Mouse (Mus musculus): ENCODE measurements around the gene Abhd16a. TPM values are rescaled to one million over a fixed set of nuclear protein-coding genes. Genes with fewer than 3 reads are reported as not detected.

Abhd16a gene
- polyA plus RNA-seq, 1 experiment from 2014 or later, result 49.3 TPM

DNA sequence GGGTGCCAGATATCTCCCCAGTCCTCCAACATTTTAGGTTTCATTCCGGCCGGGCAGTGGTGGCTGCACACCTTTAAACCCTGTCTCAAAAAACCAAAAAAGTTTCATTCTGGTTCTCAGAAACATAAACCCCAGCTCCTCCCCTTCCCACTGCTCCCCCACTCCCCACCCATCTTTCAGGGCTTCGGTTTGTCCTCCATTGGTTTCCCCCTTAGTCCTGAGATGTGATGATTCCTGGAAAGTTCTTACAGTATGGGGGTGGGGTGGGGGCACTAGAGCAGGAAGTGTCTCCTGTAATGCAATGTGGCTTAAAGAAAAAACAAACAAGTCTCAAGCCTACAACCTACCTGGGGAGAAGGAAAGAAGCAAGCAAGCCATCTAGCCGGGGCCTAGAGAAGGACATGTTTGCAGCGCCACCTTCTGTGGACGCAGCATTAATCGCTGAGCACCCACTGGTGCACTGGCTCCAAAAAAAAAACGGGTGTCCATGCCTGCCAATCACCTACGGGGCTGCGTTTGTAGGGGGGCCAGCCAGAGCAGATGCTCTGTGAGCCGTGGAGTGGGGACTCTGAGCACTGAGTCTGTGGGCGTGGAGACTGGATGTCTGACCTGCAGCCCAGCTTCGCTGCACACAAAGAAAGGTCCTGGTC, 16.8 kb downstream of the Abhd16a start:
- TF ChIP-seq CTCF (IDR thresholded peaks at IDR 0.05; ENCODE audit: low read depth) (peak; percentile 79), EP300 (IDR thresholded peaks at IDR 0.05; ENCODE audit: low read depth) (no peak)
- no peaks in the 10 kb centered on the region for H3K27me3 ChIP-seq (ENCODE audit: insufficient read depth, low read length)
- H3K9me3 ChIP-seq (ENCODE audit: low read length), result no peaks in the 10 kb centered on the region
- DNase-seq, result peak; percentile 53
- no peak for ATAC-seq
- H3K4me2 ChIP-seq (ENCODE audit: low read depth, low read length), result peak overlapping the region; percentile 40; the same call in 1 of the 2 replicates
- peaks cover 17% of the 10 kb centered on the region for H3K36me3 ChIP-seq (replicated peaks; ENCODE audit: insufficient read depth, low read length)
- WGBS (ENCODE audit: insufficient replicate concordance), result 24% methylated on average over 13 of the region's 13 CpGs
- peak overlapping the region; percentile 48; the same call in 1 of the 2 replicates for H3K27ac ChIP-seq (ENCODE audit: low read depth)
- no peak overlapping the region for H3K9ac ChIP-seq (replicated peaks)
- peaks cover 38% of the 10 kb centered on the region for H3K4me1 ChIP-seq (ENCODE audit: insufficient read depth)
- no peak overlapping the region for H3K4me3 ChIP-seq (ENCODE audit: low read depth, low read length)

DNA sequence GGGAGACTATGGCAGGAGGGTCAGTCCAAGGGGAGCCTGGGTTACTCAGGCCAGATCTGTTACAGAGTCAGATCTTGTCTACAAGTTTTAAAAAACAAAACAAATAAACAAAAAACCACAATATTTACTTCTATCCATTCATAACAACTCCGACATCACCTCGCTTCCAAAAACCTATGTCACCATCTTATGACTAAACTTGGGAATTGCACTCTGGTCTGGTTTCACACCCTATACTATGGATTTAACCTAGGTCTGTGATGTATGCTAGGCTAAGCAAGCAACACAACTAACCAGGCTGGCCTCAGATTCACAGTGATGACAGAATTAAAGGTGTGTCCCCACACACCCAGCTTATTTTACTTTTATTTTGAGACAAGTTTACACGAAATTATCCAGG, 17.5 kb downstream of the Abhd16a start:
- TF ChIP-seq EP300 (IDR thresholded peaks at IDR 0.05; ENCODE audit: low read depth), result no peak
- no peak for TF ChIP-seq CTCF (IDR thresholded peaks at IDR 0.05; ENCODE audit: low read depth)
- Histone ChIP-seq H3K4me2 (ENCODE audit: low read depth, low read length) (no peak overlapping the region), H3K9ac (replicated peaks) (no peak overlapping the region), H3K36me3 (replicated peaks; ENCODE audit: insufficient read depth, low read length) (peaks cover 10% of the 10 kb centered on the region), H3K4me1 (ENCODE audit: insufficient read depth) (peaks cover 38% of the 10 kb centered on the region), H3K27me3 (ENCODE audit: insufficient read depth, low read length) (no peaks in the 10 kb centered on the region), H3K9me3 (ENCODE audit: low read length) (no peaks in the 10 kb centered on the region), H3K27ac (ENCODE audit: low read depth) (no peak overlapping the region), H3K4me3 (ENCODE audit: low read depth, low read length) (no peak overlapping the region)
- ATAC-seq, result no peak
- DNase-seq, result no peak
- 65% methylated on average over 3 of the region's 3 CpGs for WGBS (ENCODE audit: insufficient replicate concordance)

DNA sequence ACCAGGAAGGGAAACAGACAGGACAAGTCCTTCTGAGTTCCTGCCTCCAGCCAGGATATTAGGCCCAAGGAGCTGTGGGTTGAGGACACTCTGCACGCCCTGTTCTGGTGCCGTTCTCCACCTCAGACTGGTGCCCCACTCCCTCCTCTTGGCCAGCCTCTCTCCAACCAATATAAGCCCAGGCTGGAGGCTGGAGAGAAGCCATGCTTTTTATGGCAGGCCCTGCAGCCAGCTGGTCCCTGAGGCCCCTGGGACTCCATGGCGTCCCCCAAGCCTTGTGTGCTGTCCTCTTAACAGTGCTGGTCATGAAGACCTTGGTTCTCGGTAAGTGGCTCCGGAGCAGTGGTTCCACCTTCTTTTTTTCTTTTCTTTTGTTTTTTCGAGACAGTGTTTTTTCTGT, 19.0 kb downstream of the Abhd16a start, which contains the start of gene Ly6g5c:
Gene Ly6g5c, plus strand, starts transcription at position 183 of the 400 bp plus-strand sequence.
- H3K9me3 ChIP-seq (ENCODE audit: low read length), result no peaks in the 10 kb centered on the region
- H3K4me3 ChIP-seq (ENCODE audit: low read depth, low read length), result no peak within 1 kb of the TSS
- TF ChIP-seq CTCF (IDR thresholded peaks at IDR 0.05; ENCODE audit: low read depth) (no peak), EP300 (IDR thresholded peaks at IDR 0.05; ENCODE audit: low read depth) (no peak)
- no peak within 1 kb of the TSS for H3K27ac ChIP-seq (ENCODE audit: low read depth)
- H3K4me1 ChIP-seq (ENCODE audit: insufficient read depth), result peaks cover 28% of the 10 kb centered on the region
- WGBS (ENCODE audit: insufficient replicate concordance), result 80% methylated on average over 6 of the region's 6 CpGs
- no peak within 1 kb of the TSS for H3K9ac ChIP-seq (replicated peaks)
- ATAC-seq (no peak), DNase-seq (no peak)
- no peaks in the 10 kb centered on the region for H3K27me3 ChIP-seq (ENCODE audit: insufficient read depth, low read length)
- H3K4me2 ChIP-seq (ENCODE audit: low read depth, low read length), result no peak within 1 kb of the TSS
- no peaks in the 10 kb centered on the region for H3K36me3 ChIP-seq (replicated peaks; ENCODE audit: insufficient read depth, low read length)

DNA sequence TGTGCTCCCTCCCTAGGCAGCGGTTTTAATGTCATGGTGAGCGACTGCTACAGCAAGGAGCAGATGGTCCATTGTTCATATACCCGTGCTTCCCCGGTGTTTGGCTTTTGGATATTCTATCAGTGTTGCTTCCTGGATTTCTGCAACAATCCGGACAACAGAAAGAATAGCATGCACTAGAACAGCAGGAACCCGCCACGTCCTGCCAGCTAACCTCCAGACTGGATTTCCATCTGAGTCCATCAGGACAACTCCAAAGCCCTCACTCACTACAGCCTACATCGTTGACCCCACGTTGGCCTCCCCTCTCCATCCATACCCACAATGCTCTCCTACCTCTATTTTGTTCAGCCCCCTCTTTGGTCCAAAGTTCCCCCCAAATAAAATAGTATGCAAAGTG, 22.7 kb downstream of the Abhd16a start:
- ATAC-seq, result no peak
- WGBS (ENCODE audit: insufficient replicate concordance), result 63% methylated on average over 9 of the region's 9 CpGs
- TF ChIP-seq CTCF (IDR thresholded peaks at IDR 0.05; ENCODE audit: low read depth), result no peak
- no peak for TF ChIP-seq EP300 (IDR thresholded peaks at IDR 0.05; ENCODE audit: low read depth)
- Histone ChIP-seq H3K9ac (replicated peaks) (no peak overlapping the region), H3K4me2 (ENCODE audit: low read depth, low read length) (no peak overlapping the region), H3K4me1 (ENCODE audit: insufficient read depth) (no peaks in the 10 kb centered on the region), H3K9me3 (ENCODE audit: low read length) (no peaks in the 10 kb centered on the region), H3K27ac (ENCODE audit: low read depth) (no peak overlapping the region), H3K36me3 (replicated peaks; ENCODE audit: insufficient read depth, low read length) (peaks cover 15% of the 10 kb centered on the region; the same call in 1 of the 2 replicates), H3K4me3 (ENCODE audit: low read depth, low read length) (no peak overlapping the region), H3K27me3 (ENCODE audit: insufficient read depth, low read length) (no peaks in the 10 kb centered on the region)
- no peak for DNase-seq

DNA sequence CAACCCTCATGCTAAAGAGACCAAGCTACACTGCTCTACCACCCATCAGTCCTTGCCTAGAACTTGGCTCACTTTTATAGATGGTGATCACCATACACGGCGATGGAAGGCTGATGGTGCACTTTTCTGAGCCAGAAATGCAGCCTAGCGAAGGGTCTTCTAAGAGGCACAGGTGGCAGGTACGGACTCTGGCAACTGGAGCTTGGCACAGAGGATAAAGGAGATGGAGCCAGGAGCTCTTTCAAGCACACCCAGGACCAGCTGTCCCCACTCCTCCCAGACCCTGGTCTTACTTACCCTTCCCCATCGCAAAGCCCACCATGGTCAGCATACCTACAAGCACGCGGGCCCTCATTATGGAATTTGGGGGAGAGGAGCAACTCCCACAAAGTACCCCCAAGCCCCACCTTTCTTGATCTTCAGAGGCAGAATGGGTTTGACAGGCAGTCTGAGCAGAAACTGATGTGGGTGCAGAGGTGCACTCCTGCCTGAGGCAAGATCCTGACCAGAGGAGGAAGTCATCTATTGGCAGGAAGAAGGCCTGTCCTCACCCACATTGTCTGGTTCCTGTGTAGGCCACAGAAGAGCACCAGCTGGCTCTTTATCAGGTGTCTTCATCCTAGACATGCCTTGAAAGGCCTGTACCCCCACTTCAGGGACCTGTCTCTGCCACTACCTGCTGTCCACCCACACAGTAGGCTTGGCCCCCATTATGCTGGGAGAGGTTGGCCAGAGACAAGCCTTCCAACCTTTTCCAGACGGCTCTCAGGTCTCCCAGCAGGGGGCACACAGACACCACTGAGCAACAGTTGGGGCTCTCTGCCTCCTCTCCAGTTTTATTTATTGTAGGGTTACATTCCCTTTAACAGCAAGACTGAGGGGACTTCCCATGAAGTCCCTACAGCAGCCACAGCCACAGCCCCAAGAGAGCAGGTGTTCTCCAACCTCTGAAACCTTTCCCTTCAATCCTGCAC, 26.3 kb downstream of the Abhd16a start, which contains the start of gene Ly6g5b:
Gene Ly6g5b, minus strand, starts transcription at position 383 of the 974 bp plus-strand sequence.
- Histone ChIP-seq H3K9ac (replicated peaks) (no peak within 1 kb of the TSS), H3K4me3 (ENCODE audit: low read depth, low read length) (no peak within 1 kb of the TSS), H3K9me3 (ENCODE audit: low read length) (no peaks in the 10 kb centered on the region), H3K36me3 (replicated peaks; ENCODE audit: insufficient read depth, low read length) (peaks cover 32% of the 10 kb centered on the region), H3K27me3 (ENCODE audit: insufficient read depth, low read length) (no peaks in the 10 kb centered on the region), H3K4me2 (ENCODE audit: low read depth, low read length) (no peak within 1 kb of the TSS), H3K4me1 (ENCODE audit: insufficient read depth) (0 out of 2 replicates have a peak, but pooled peaks cover 3% of the 10 kb centered on the region), H3K27ac (ENCODE audit: low read depth) (no peak within 1 kb of the TSS)
- TF ChIP-seq CTCF (IDR thresholded peaks at IDR 0.05; ENCODE audit: low read depth), result peak; percentile 75
- no peak for TF ChIP-seq EP300 (IDR thresholded peaks at IDR 0.05; ENCODE audit: low read depth)
- DNase-seq (peak; percentile 63), ATAC-seq (no peak; the same call in 1 of the 2 replicates)
- WGBS (ENCODE audit: insufficient replicate concordance), result 75% methylated on average over 8 of the region's 8 CpGs

DNA sequence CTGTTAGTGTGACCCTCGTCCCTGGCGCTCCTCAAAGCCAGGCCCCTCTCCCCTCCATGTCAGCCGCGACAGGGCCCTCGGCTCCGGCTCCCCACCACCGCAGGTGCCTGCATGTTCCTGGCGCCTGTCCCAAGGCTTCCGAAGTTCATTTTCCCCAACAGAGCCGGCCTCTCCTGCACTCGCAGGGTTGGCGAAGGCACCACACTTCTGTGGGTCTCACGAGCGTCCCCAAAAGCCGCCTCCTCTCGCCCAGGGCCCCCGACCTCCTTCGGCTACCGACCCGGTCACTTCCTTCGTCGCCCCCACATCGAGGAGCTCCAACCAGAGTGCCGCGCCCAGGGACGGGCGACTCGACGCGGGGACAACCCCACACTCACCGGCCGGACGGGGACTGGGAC, 31.7 kb downstream of the Abhd16a start:
- TF ChIP-seq EP300 (IDR thresholded peaks at IDR 0.05; ENCODE audit: low read depth), result no peak
- ATAC-seq (peak; percentile 10), DNase-seq (no peak)
- Histone ChIP-seq H3K27ac (ENCODE audit: low read depth) (peak overlapping the region; percentile 63), H3K4me2 (ENCODE audit: low read depth, low read length) (peak overlapping the region; percentile 84), H3K27me3 (ENCODE audit: insufficient read depth, low read length) (no peaks in the 10 kb centered on the region), H3K9me3 (ENCODE audit: low read length) (no peaks in the 10 kb centered on the region), H3K4me1 (ENCODE audit: insufficient read depth) (peaks cover 17% of the 10 kb centered on the region), H3K36me3 (replicated peaks; ENCODE audit: insufficient read depth, low read length) (peaks cover 33% of the 10 kb centered on the region), H3K9ac (replicated peaks) (peak overlapping the region; percentile 89), H3K4me3 (ENCODE audit: low read depth, low read length) (peak overlapping the region; percentile 88)
- WGBS (ENCODE audit: insufficient replicate concordance), result under 1% methylated on average over 33 of the region's 33 CpGs

All from liver, postnatal 0 days (tissue).